Mouse (Mus musculus) lung, embryonic 15.5 days (tissue): ENCODE results near the gene Iqgap1. TPM values are rescaled to one million over a fixed set of nuclear protein-coding genes. Genes with fewer than 3 reads are reported as not detected.

ENCODE experiments used
- ATAC-seq: fragments of 200-750 bp; cut with Nextera tagmentation; 2 replicates; pipeline ENCODE4 v1.8.0; 2017; ENCODE audit warnings: moderate number of reproducible peaks, borderline replicate concordance; ENCODE audit not compliant: low FRiP score, low TSS enrichment; ENCODE audit errors: extremely low read depth
- H3K27ac ChIP-seq: fragments of 300-500 bp; sonication (generic); 2 replicates; pipeline ENCODE4 v1.5.1; 2015; ENCODE audit warnings: moderate library complexity, mild to moderate bottlenecking, inconsistent platforms
- H3K27me3 ChIP-seq: fragments of 300-500 bp; sonication (generic); 2 replicates; pipeline ENCODE4 v1.6.1; 2015; ENCODE audit warnings: inconsistent platforms
- H3K36me3 ChIP-seq: fragments of 300-500 bp; sonication (generic); 2 replicates; pipeline ENCODE4 v1.6.1; 2015; ENCODE audit warnings: inconsistent platforms
- H3K4me1 ChIP-seq: fragments of 300-500 bp; sonication (generic); 2 replicates; pipeline ENCODE4 v1.6.1; 2015; ENCODE audit warnings: inconsistent platforms
- H3K4me2 ChIP-seq: fragments of 300-500 bp; sonication (generic); 2 replicates; pipeline ENCODE4 v1.6.1; 2015; ENCODE audit warnings: inconsistent platforms, mild to moderate bottlenecking, moderate library complexity
- H3K4me3 ChIP-seq: fragments of 300-500 bp; sonication (generic); 2 replicates; pipeline ENCODE4 v1.5.1; 2015; ENCODE audit warnings: mild to moderate bottlenecking, inconsistent platforms
- H3K9ac ChIP-seq: fragments of 300-500 bp; sonication (generic); 2 replicates; pipeline ENCODE4 v1.6.1; 2015; ENCODE audit warnings: inconsistent platforms
- H3K9me3 ChIP-seq: fragments of 300-500 bp; sonication (generic); 2 replicates; pipeline ENCODE4 v1.6.1; 2016; ENCODE audit warnings: inconsistent platforms
- WGBS: fragments of 180-500 bp; shearing (Covaris S2); methylation state at CpG from one replicate; pipeline ENCODE4 v1.1.7; 2015; 5-methylcytosine and 5-hydroxymethylcytosine counted together
- polyA plus RNA-seq: library from polyadenylated mRNA; unstranded; fragments of >200 nt; fragmentation: Nextera tagmentation; extraction: Ambion mirVana; gene quantifications from 2 replicates; pipeline ENCODE4 v1.2.1, GENCODE M21; 2015

Iqgap1 gene
- polyA plus RNA-seq, 1 experiment from 2014 or later, result 115 TPM

DNA sequence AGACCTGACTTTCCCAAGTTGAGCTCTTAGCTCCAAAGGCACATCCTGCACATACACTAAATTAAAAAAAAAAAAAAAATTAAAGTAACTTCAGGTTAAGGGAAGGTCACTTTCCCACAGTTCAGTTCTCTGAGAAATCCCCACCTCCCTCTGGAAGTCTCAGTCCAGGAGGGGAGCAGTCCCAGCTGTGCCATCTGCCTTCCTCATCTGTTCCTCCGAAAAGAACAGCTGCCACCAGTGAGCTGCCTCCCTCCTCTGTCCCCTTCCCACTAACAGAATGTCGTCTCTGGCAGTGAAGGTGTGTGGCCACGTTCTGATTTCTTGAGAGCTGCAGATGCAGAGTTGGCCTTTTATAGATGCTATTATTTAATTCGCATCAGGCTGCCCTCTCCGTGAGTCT, 127.9 kb downstream of the Iqgap1 start:
- H3K4me2 ChIP-seq, result no peak overlapping the region
- H3K27ac ChIP-seq, result no peak overlapping the region
- 64% methylated on average over 5 of the region's 5 CpGs for WGBS
- no peak overlapping the region for H3K4me3 ChIP-seq
- no peak overlapping the region for H3K9ac ChIP-seq
- ATAC-seq, result no peak
- no peaks in the 10 kb centered on the region for H3K27me3 ChIP-seq
- no peaks in the 10 kb centered on the region for H3K36me3 ChIP-seq
- no peaks in the 10 kb centered on the region for H3K9me3 ChIP-seq
- no peaks in the 10 kb centered on the region for H3K4me1 ChIP-seq

DNA sequence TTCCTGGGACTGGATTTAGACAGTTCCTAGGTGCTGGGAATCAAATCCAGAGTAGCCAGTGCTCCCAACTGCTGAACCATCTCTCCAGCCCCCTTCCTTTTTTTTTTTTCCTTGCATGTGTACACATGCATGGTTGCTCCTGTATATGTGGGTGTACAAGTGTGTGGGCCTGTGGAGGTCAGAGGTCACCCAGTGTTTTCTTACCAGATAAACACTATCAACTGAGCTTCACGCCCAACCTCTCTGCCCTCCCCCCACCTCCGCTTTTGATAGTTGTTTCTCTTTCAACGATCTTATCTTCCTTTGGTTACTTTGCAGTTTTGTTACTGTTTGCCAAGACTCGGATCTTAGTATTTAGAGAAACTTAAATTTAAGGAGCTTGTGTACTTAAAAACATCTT, 128.9 kb downstream of the Iqgap1 start:
- no peak overlapping the region for H3K4me3 ChIP-seq
- 28% methylated on average over 4 of the region's 4 CpGs for WGBS
- no peaks in the 10 kb centered on the region for H3K4me1 ChIP-seq
- no peaks in the 10 kb centered on the region for H3K36me3 ChIP-seq
- no peak overlapping the region for H3K9ac ChIP-seq
- H3K27ac ChIP-seq, result no peak overlapping the region
- ATAC-seq, result no peak
- no peak overlapping the region for H3K4me2 ChIP-seq
- no peaks in the 10 kb centered on the region for H3K9me3 ChIP-seq
- H3K27me3 ChIP-seq, result no peaks in the 10 kb centered on the region

DNA sequence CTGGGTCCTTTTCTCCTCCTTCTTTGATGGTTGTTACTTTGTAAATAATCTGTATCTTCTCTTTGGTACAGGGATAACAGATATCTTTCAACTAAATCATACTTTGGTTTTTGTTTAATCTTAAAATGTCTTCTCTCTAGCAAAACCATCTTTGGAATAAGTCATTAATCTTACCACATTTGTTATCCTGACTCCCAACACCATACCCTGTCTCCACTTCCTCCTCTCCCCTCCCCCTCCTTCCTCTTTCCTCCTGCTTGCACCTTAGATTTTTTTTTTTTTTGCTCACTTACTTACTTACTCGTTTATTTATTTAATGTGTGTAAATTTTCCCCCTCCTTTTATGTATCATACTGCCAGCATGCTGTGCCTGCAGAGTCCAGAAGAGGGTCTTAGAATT, 129.4 kb downstream of the Iqgap1 start:
- Histone ChIP-seq H3K4me2 (no peak overlapping the region), H3K27me3 (no peaks in the 10 kb centered on the region), H3K27ac (no peak overlapping the region), H3K9ac (no peak overlapping the region), H3K9me3 (no peaks in the 10 kb centered on the region), H3K4me3 (no peak overlapping the region), H3K36me3 (no peaks in the 10 kb centered on the region), H3K4me1 (no peaks in the 10 kb centered on the region)
- 30% methylated on average over 1 of the region's 1 CpGs for WGBS
- ATAC-seq, result no peak

GRCm38 (mm10) chr7:80692472-80692871, 133.3 kb downstream of the Iqgap1 start:
- H3K4me3 ChIP-seq, result no peak overlapping the region
- WGBS, result 88% methylated on average over 9 of the region's 9 CpGs

GRCm38 (mm10) chr7:80691131-80691530, 134.6 kb downstream of the Iqgap1 start:
- 62% methylated on average over 6 of the region's 6 CpGs for WGBS
- peaks cover 17% of the 10 kb centered on the region for H3K4me1 ChIP-seq
- H3K4me2 ChIP-seq, result no peak overlapping the region
- no peaks in the 10 kb centered on the region for H3K9me3 ChIP-seq
- no peaks in the 10 kb centered on the region for H3K36me3 ChIP-seq
- no peak overlapping the region for H3K27ac ChIP-seq
- H3K4me3 ChIP-seq, result no peak overlapping the region
- no peaks in the 10 kb centered on the region for H3K27me3 ChIP-seq
- no peak for ATAC-seq
- no peak overlapping the region for H3K9ac ChIP-seq

More at GRCm38 (mm10) chr7:80692472-80692871, 133.3 kb downstream of the Iqgap1 start:
- Histone ChIP-seq H3K4me1 (peaks cover 8% of the 10 kb centered on the region), H3K36me3 (no peaks in the 10 kb centered on the region), H3K27me3 (no peaks in the 10 kb centered on the region), H3K27ac (no peak overlapping the region), H3K4me2 (no peak overlapping the region), H3K9ac (no peak overlapping the region), H3K9me3 (no peaks in the 10 kb centered on the region)
- no peak for ATAC-seq

DNA sequence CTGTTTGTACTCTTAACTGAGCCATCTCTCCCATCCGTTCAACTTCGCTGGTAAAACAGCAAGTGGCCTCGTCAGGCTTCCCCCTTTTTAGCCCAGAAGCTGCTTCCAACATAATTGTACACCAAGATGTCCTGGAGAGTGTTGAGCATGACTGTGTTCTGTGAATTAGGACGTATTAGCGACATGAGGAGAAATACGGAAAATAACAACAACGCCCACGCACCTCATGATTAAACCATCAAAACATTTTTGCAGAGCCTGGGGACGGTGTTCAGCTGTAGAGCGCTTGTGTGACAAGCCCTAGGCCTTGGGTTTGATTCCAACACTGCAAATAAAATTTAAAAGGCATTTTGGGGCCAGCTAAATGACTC, 136.6 kb downstream of the Iqgap1 start:
- Histone ChIP-seq H3K9me3 (no peaks in the 10 kb centered on the region), H3K4me3 (peak overlapping the region; percentile 86), H3K27ac (peak overlapping the region; percentile 95), H3K4me1 (peaks cover 25% of the 10 kb centered on the region), H3K27me3 (no peaks in the 10 kb centered on the region), H3K9ac (peak overlapping the region; percentile 94), H3K36me3 (no peaks in the 10 kb centered on the region), H3K4me2 (peak overlapping the region; percentile 88)
- WGBS, result 21% methylated on average over 10 of the region's 10 CpGs
- ATAC-seq, result no peak

GRCm38 (mm10) chr7:80688556-80689220, 137.1 kb downstream of the Iqgap1 start, which contains the start of gene Crtc3:
Crtc3 (minus strand) TSS chr7:80688877.
- Histone ChIP-seq H3K27ac (peak within 1 kb of the TSS; percentile 95), H3K4me1 (peaks cover 25% of the 10 kb centered on the region), H3K36me3 (no peaks in the 10 kb centered on the region), H3K4me2 (peak within 1 kb of the TSS; percentile 88), H3K9ac (peak within 1 kb of the TSS; percentile 94), H3K4me3 (peak within 1 kb of the TSS; percentile 86), H3K27me3 (no peaks in the 10 kb centered on the region), H3K9me3 (no peaks in the 10 kb centered on the region)
- under 1% methylated on average over 83 of the region's 83 CpGs for WGBS
- ATAC-seq, result peak; percentile 87

- no peaks in the 10 kb centered on the region for H3K27me3 ChIP-seq
- peak overlapping the region; percentile 86 for H3K4me3 ChIP-seq
- H3K9ac ChIP-seq, result peak overlapping the region; percentile 94
- no peaks in the 10 kb centered on the region for H3K9me3 ChIP-seq
- ATAC-seq, result peak; percentile 55
- H3K4me1 ChIP-seq, result peaks cover 26% of the 10 kb centered on the region
- peak overlapping the region; percentile 95 for H3K27ac ChIP-seq
- 1% methylated on average over 68 of the region's 69 CpGs for WGBS
- H3K4me2 ChIP-seq, result peak overlapping the region; percentile 88
- H3K36me3 ChIP-seq, result no peaks in the 10 kb centered on the region
These were observed 137.8 kb downstream of the Iqgap1 start for GRCm38 (mm10) chr7:80687721-80688555.

DNA sequence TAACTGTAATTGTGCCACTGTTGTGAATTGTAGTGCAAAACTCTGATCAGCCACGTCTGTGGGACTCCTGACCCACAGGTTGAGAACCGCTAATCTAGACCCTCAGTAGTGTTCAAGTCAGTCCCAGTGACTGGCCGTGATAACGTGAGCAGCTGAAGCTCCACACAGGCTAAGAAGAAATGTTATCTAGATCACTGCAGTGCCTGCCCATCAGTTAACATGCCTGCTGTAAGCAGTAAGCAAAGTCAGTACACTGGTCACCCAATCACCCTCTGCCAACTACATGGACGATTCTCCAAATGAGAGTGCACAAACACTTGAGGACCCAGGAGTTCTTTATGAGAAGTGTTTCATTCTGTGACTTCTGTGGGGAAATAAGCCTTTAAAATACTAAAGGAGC, 140.1 kb downstream of the Iqgap1 start:
- Histone ChIP-seq H3K4me2 (no peak overlapping the region), H3K27me3 (no peaks in the 10 kb centered on the region), H3K36me3 (no peaks in the 10 kb centered on the region), H3K27ac (no peak overlapping the region), H3K4me1 (peaks cover 36% of the 10 kb centered on the region), H3K9ac (no peak overlapping the region), H3K9me3 (no peaks in the 10 kb centered on the region), H3K4me3 (no peak overlapping the region)
- 71% methylated on average over 5 of the region's 5 CpGs for WGBS
- ATAC-seq, result no peak

DNA sequence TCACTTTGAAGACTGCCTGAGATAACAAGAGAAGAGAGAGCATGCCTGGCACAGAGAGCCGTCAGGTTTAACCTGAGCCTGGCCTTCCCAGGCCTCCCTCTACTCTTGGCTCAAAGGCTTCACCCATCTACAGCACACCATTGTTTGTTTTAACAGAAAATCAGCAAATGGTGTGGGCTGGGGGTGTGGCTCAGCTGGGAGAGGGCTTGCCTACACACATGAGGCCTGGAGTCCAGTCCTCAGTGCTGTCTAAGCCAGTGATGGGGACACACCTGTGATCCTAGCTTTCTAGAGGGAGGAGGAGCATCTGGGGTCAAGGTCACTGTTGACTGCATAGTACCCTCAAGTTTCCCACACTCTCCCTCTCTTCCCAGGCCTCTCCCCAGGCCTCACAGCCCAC, 143.1 kb downstream of the Iqgap1 start:
- no peaks in the 10 kb centered on the region for H3K9me3 ChIP-seq
- no peaks in the 10 kb centered on the region for H3K36me3 ChIP-seq
- no peaks in the 10 kb centered on the region for H3K27me3 ChIP-seq
- H3K27ac ChIP-seq, result no peak overlapping the region
- H3K9ac ChIP-seq, result no peak overlapping the region
- peaks cover 37% of the 10 kb centered on the region for H3K4me1 ChIP-seq
- WGBS, result 35% methylated on average over 1 of the region's 1 CpGs
- H3K4me2 ChIP-seq, result no peak overlapping the region
- 0 out of 2 replicates have a peak, but pooled peaks have one; percentile 19 for ATAC-seq
- H3K4me3 ChIP-seq, result no peak overlapping the region

GRCm38 (mm10) chr7:80680218-80680847, 145.4 kb downstream of the Iqgap1 start:
- Histone ChIP-seq H3K9ac (no peak overlapping the region), H3K27ac (no peak overlapping the region), H3K4me1 (peaks cover 24% of the 10 kb centered on the region), H3K27me3 (no peaks in the 10 kb centered on the region), H3K4me3 (no peak overlapping the region), H3K36me3 (no peaks in the 10 kb centered on the region), H3K4me2 (no peak overlapping the region), H3K9me3 (no peaks in the 10 kb centered on the region)
- WGBS, result 22% methylated on average over 12 of the region's 12 CpGs
- no peak for ATAC-seq

- no peak overlapping the region for H3K27ac ChIP-seq
- 71% methylated on average over 3 of the region's 3 CpGs for whole genome bisulfite sequencing
- no peak for ATAC-seq
These were observed 153.5 kb downstream of the Iqgap1 start for GRCm38 (mm10) chr7:80672323-80672722.

More at GRCm38 (mm10) chr7:80672323-80672722, 153.5 kb downstream of the Iqgap1 start:
- no peak overlapping the region for H3K4me3 ChIP-seq
- H3K4me1 ChIP-seq, result peaks cover 10% of the 10 kb centered on the region
- H3K4me2 ChIP-seq, result no peak overlapping the region
- H3K9ac ChIP-seq, result no peak overlapping the region
- H3K27me3 ChIP-seq, result no peaks in the 10 kb centered on the region
- H3K9me3 ChIP-seq, result no peaks in the 10 kb centered on the region
- H3K36me3 ChIP-seq, result peaks cover 4% of the 10 kb centered on the region
